Mouse (Mus musculus) stomach, postnatal 0 days (tissue): Measurements from ENCODE around the gene Prkca. TPM values are rescaled to one million over a fixed set of nuclear protein-coding genes. Genes with fewer than 3 reads are reported as not detected.
A peak's percentile ranks its signal among the peaks of the same experiment; 100 is the strongest.

Experiments used
- ATAC-seq: fragments of 200-750 bp; cut with Nextera tagmentation; 2 replicates; pipeline ENCODE4 v1.8.0; 2017; ENCODE audit not compliant: low FRiP score, low TSS enrichment
- DNase-seq: peaks from one replicate; pipeline ENCODE4 v3.0.0-alpha.2; 2016; ENCODE audit warnings: low spot score
- H3K27ac ChIP-seq: fragments of 300-500 bp; sonication (generic); replicated peaks from 2 replicates; pipeline ENCODE4 v1.5.1; 2014; ENCODE audit warnings: mild to moderate bottlenecking, control low read depth
- H3K27me3 ChIP-seq: fragments of 300-500 bp; sonication (generic); 2 replicates; pipeline ENCODE4 v1.6.1; 2014; ENCODE audit warnings: low read length; ENCODE audit not compliant: control insufficient read depth, insufficient read depth
- H3K36me3 ChIP-seq: fragments of 300-500 bp; sonication (generic); 2 replicates; pipeline ENCODE4 v1.6.1; 2014; ENCODE audit warnings: low read length, mixed read lengths; ENCODE audit not compliant: control insufficient read depth, insufficient read depth
- H3K4me1 ChIP-seq: fragments of 300-500 bp; sonication (generic); replicated peaks from 2 replicates; pipeline ENCODE4 v1.6.1; 2014; ENCODE audit warnings: antibody characterized with exemption; ENCODE audit not compliant: control insufficient read depth, insufficient read depth
- H3K4me2 ChIP-seq: fragments of 300-500 bp; sonication (generic); replicated peaks from 2 replicates; pipeline ENCODE4 v1.6.1; 2014; ENCODE audit warnings: low read depth, mild to moderate bottlenecking, control low read depth, moderate library complexity
- H3K4me3 ChIP-seq: fragments of 300-500 bp; sonication (generic); 2 replicates; pipeline ENCODE4 v1.5.1; 2014; ENCODE audit warnings: low read depth, low read length, control low read depth
- H3K9ac ChIP-seq: fragments of 300-500 bp; sonication (generic); 2 replicates; pipeline ENCODE4 v1.6.1; 2014; ENCODE audit warnings: mild to moderate bottlenecking, low read length, control low read depth, mixed read lengths
- H3K9me3 ChIP-seq: fragments of 300-500 bp; sonication (generic); 2 replicates; pipeline ENCODE4 v1.6.1; 2016; ENCODE audit warnings: low read length; ENCODE audit not compliant: control insufficient read depth
- CTCF ChIP-seq: IDR thresholded peaks from 2 replicates; pipeline ENCODE4 v1.5.1; 2016; ENCODE audit warnings: antibody characterized with exemption, low read depth, mild to moderate bottlenecking, moderate library complexity
- EP300 ChIP-seq: optimal IDR thresholded peaks from 2 replicates; pipeline ENCODE3; 2016; ENCODE audit warnings: antibody characterized with exemption
- WGBS: fragments of 180-500 bp; shearing (Covaris S2); extraction: QIAGEN DNeasy Blood & Tissue Kit; methylation state at CpG from one replicate; pipeline ENCODE4 v1.1.7; 2014; 5-methylcytosine and 5-hydroxymethylcytosine counted together
- polyA plus RNA-seq: library from polyadenylated mRNA; unstranded; fragments of >200 nt; fragmentation: Nextera tagmentation; extraction: Ambion mirVana; gene quantifications from 2 replicates; pipeline ENCODE4 v1.2.1, GENCODE M21; 2015

Prkca gene
- polyA plus RNA-seq, 1 experiment from 2014 or later = 3.7 TPM

- DNase-seq (no peak), ATAC-seq (no peak)
- H3K36me3 ChIP-seq = no peaks in the 10 kb centered on the region
- H3K27me3 ChIP-seq = no peaks in the 10 kb centered on the region
- H3K9ac ChIP-seq = no peak overlapping the region
- H3K4me2 ChIP-seq = no peak overlapping the region
- H3K9me3 ChIP-seq = no peaks in the 10 kb centered on the region
- no peak overlapping the region for H3K4me3 ChIP-seq
- WGBS = 58% methylated on average over 5 of the region's 5 CpGs
- H3K4me1 ChIP-seq = no peaks in the 10 kb centered on the region
- H3K27ac ChIP-seq = no peak overlapping the region
- TF ChIP-seq CTCF (no peak), EP300 (no peak)
These were observed 167.0 kb downstream of the Prkca start for GRCm38 (mm10) chr11:108176715-108177114.

GRCm38 (mm10) chr11:108171917-108172316, 171.8 kb downstream of the Prkca start:
- Histone ChIP-seq H3K27me3 (no peaks in the 10 kb centered on the region), H3K27ac (no peak overlapping the region), H3K4me2 (no peak overlapping the region), H3K36me3 (no peaks in the 10 kb centered on the region), H3K4me3 (no peak overlapping the region), H3K9me3 (no peaks in the 10 kb centered on the region), H3K4me1 (no peaks in the 10 kb centered on the region), H3K9ac (no peak overlapping the region)
- WGBS = 85% methylated on average over 5 of the region's 5 CpGs
- no peak for ATAC-seq
- DNase-seq = no peak
- no peak for TF ChIP-seq EP300
- TF ChIP-seq CTCF = no peak

- no peak overlapping the region for H3K27ac ChIP-seq
- TF ChIP-seq CTCF (no peak), EP300 (no peak)
- 87% methylated on average over 6 of the region's 6 CpGs for WGBS
- H3K4me2 ChIP-seq = no peak overlapping the region
- H3K27me3 ChIP-seq = no peaks in the 10 kb centered on the region
- no peak overlapping the region for H3K4me3 ChIP-seq
- ATAC-seq (no peak), DNase-seq (no peak)
- no peaks in the 10 kb centered on the region for H3K9me3 ChIP-seq
- H3K4me1 ChIP-seq = no peaks in the 10 kb centered on the region
- H3K9ac ChIP-seq = no peak overlapping the region
- no peaks in the 10 kb centered on the region for H3K36me3 ChIP-seq
These were observed 172.5 kb downstream of the Prkca start for GRCm38 (mm10) chr11:108171260-108171659.

- 71% methylated on average over 3 of the region's 3 CpGs for WGBS
- no peaks in the 10 kb centered on the region for H3K9me3 ChIP-seq
These were observed 173.6 kb downstream of the Prkca start for GRCm38 (mm10) chr11:108170107-108170506.

GRCm38 (mm10) chr11:108165725-108166124, 178.0 kb downstream of the Prkca start:
- H3K36me3 ChIP-seq = no peaks in the 10 kb centered on the region
- H3K27ac ChIP-seq = peak overlapping the region; percentile 30; the same call in 1 of the 2 replicates
- peak; percentile 42; the same call in 1 of the 2 replicates for ATAC-seq
- no peak for TF ChIP-seq CTCF
- no peak for TF ChIP-seq EP300
- no peak overlapping the region for H3K4me3 ChIP-seq
- H3K27me3 ChIP-seq = no peaks in the 10 kb centered on the region
- no peaks in the 10 kb centered on the region for H3K9me3 ChIP-seq
- WGBS = 36% methylated on average over 9 of the region's 9 CpGs
- H3K4me1 ChIP-seq = no peaks in the 10 kb centered on the region
- no peak for DNase-seq
- H3K9ac ChIP-seq = no peak overlapping the region
- H3K4me2 ChIP-seq = no peak overlapping the region

More at GRCm38 (mm10) chr11:108170107-108170506, 173.6 kb downstream of the Prkca start:
- no peaks in the 10 kb centered on the region for H3K4me1 ChIP-seq
- H3K36me3 ChIP-seq = no peaks in the 10 kb centered on the region
- H3K27me3 ChIP-seq = no peaks in the 10 kb centered on the region
- TF ChIP-seq CTCF = no peak
- TF ChIP-seq EP300 = no peak
- no peak overlapping the region for H3K4me2 ChIP-seq
- H3K27ac ChIP-seq = no peak overlapping the region
- ATAC-seq (no peak), DNase-seq (no peak)
- H3K4me3 ChIP-seq = no peak overlapping the region
- H3K9ac ChIP-seq = no peak overlapping the region

GRCm38 (mm10) chr11:108162639-108163038, 181.1 kb downstream of the Prkca start:
- DNase-seq = no peak
- H3K4me3 ChIP-seq = no peak overlapping the region
- ATAC-seq = no peak
- no peak overlapping the region for H3K4me2 ChIP-seq
- H3K27me3 ChIP-seq = no peaks in the 10 kb centered on the region
- TF ChIP-seq EP300 = no peak
- TF ChIP-seq CTCF = no peak
- no peaks in the 10 kb centered on the region for H3K9me3 ChIP-seq
- 88% methylated on average over 1 of the region's 1 CpGs for WGBS
- no peaks in the 10 kb centered on the region for H3K36me3 ChIP-seq
- no peak overlapping the region for H3K27ac ChIP-seq
- H3K9ac ChIP-seq = no peak overlapping the region
- H3K4me1 ChIP-seq = no peaks in the 10 kb centered on the region
